Mouse (Mus musculus): ENCODE measurements around the gene Gm10322. TPM values are rescaled to one million over a fixed set of nuclear protein-coding genes. Genes with fewer than 3 reads are reported as not detected.
A peak's percentile ranks its signal among the peaks of the same experiment; 100 is the strongest.

Gm10322 gene
- total and polyA plus RNA-seq, 2 experiments from 2014 or later: not detected

DNA sequence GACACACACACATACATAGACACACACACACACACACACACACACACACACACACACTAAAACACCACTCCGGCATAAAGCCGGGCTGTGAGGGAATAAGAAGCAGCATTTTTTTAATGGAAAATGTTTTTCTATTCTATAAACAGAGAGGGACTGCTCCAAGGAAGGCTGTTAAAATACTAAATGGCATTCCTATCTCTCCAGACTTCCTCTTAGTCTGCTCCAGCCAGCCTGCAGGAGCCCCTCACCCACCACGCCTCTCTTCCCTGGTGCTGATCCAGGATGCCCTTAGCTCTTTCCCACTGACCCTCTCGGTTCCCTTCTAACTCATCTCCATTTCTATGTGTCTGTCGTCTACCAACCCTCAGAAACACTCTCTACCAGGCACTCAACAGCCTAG is 43.9 kb upstream of the Gm10322 start:
- Histone ChIP-seq H3K9me3 (ENCODE audit: low read length) (peaks cover 6% of the 10 kb centered on the region; the same call in 1 of the 2 replicates), H3K27me3 (ENCODE audit: insufficient read depth, low read length) (no peaks in the 10 kb centered on the region), H3K4me1 (ENCODE audit: insufficient read depth) (no peaks in the 10 kb centered on the region), H3K36me3 (ENCODE audit: insufficient read depth) (no peaks in the 10 kb centered on the region), H3K4me2 (ENCODE audit: low read depth) (no peak overlapping the region), H3K4me3 (ENCODE audit: low read depth, low read length) (no peak overlapping the region), H3K9ac (no peak overlapping the region), H3K27ac (ENCODE audit: low read depth, low read length) (no peak overlapping the region)
- 92% methylated on average over 5 of the region's 5 CpGs for WGBS
- no peak for ATAC-seq
- TF ChIP-seq CTCF (IDR thresholded peaks at IDR 0.05; ENCODE audit: low read depth): no peak
- no peak for DNase-seq

DNA sequence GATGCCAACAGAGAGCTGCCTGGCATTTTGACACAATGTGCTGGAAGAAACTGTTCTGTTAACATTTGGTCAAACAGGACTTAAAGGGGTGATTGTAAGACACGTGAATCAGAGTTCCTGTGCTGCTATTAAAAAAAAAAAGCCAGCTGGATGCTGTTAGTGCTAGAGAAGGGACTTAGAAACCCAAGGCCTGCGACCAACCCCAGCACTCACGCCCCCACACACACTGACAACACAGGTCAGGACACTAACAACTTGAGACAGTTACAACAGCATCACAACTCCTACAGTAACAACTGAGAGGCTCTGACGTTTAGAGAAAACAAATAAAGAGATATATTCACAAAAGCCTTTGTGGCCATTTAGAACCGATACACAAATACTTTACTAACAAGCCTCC is 39.6 kb upstream of the Gm10322 start:
- Histone ChIP-seq H3K4me1 (ENCODE audit: insufficient read depth) (0 out of 2 replicates have a peak, but pooled peaks cover 7% of the 10 kb centered on the region), H3K9ac (no peak overlapping the region), H3K4me2 (ENCODE audit: low read depth) (no peak overlapping the region), H3K27me3 (ENCODE audit: insufficient read depth, low read length) (no peaks in the 10 kb centered on the region), H3K36me3 (ENCODE audit: insufficient read depth) (no peaks in the 10 kb centered on the region), H3K9me3 (ENCODE audit: low read length) (peaks cover 6% of the 10 kb centered on the region; the same call in 1 of the 2 replicates), H3K27ac (ENCODE audit: low read depth, low read length) (no peak overlapping the region), H3K4me3 (ENCODE audit: low read depth, low read length) (no peak overlapping the region)
- no peak for DNase-seq
- ATAC-seq: no peak
- no peak for TF ChIP-seq CTCF (IDR thresholded peaks at IDR 0.05; ENCODE audit: low read depth)
- 40% methylated on average over 5 of the region's 5 CpGs for WGBS

DNA sequence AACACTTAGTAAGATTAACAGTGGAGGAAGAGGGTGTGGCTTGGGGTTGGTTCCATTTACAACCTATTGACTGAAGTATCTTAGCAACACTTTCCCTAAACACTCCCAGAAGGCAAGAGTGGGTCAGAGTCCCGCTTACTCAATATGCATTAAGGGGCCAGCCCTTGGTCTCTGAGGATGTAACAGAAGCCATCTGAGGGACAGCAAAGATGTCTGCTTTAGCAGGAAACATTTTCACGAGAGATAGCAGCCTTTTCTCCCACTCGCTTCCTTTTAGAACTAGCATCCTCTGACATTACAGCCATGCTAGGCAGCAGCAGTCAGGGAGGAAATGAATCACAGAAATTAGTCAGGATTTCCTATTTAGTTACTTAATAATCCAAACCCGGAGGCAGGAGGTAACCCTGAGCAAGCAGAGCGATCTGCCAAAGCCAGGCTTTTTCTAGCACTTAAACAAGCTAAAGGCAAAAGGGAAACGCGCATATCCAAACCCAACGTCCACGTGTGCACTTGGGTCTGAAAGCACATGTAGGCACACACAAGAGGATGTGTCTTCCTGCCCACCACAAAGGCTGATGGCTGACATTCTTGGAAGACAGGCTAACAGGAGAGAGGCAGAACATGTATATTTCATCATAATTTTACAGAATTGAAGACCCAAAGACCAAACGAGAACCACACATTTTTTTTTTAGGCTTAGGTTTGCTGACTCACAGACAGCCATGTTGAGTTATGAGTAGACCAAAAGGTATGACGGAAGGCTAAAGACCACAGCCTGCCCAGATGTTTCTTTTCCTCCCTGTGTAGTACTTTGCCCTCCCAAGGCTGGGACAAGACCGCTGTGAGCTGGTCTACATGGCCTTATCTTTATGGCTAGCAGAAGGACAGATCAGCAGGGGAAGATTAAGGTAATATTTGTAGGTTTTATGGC is 37.7 kb upstream of the Gm10322 start:
- Histone ChIP-seq H3K4me2 (ENCODE audit: low read depth) (no peak overlapping the region), H3K4me1 (ENCODE audit: insufficient read depth) (0 out of 2 replicates have a peak, but pooled peaks cover 7% of the 10 kb centered on the region), H3K4me3 (ENCODE audit: low read depth, low read length) (no peak overlapping the region), H3K36me3 (ENCODE audit: insufficient read depth) (no peaks in the 10 kb centered on the region; the same call in 1 of the 2 replicates), H3K27me3 (ENCODE audit: insufficient read depth, low read length) (no peaks in the 10 kb centered on the region), H3K9me3 (ENCODE audit: low read length) (peaks cover 3% of the 10 kb centered on the region; the same call in 1 of the 2 replicates), H3K27ac (ENCODE audit: low read depth, low read length) (peak overlapping the region; percentile 40; the same call in 1 of the 2 replicates), H3K9ac (no peak overlapping the region)
- TF ChIP-seq CTCF (IDR thresholded peaks at IDR 0.05; ENCODE audit: low read depth): no peak
- ATAC-seq (no peak), DNase-seq (no peak)
- 71% methylated on average over 12 of the region's 12 CpGs for WGBS

DNA sequence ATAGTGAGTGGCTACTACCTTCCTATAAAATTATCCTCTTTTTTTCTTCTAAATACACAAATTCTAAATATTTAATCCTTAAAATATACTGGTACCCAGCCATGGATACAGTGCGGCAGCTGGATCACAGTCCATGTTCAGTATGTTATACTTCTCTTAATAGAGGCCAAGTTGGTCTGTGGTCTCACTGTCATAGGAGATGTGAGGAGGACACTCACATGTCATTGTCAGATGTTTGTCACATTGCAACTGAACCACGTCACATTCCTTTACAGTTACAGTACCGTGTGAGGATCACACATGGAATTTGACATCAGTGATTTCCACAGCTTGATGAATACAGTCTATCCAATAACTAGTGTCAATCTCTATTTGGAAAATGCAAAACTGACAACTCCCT is 36.2 kb upstream of the Gm10322 start:
- Histone ChIP-seq H3K9ac (no peak overlapping the region), H3K4me1 (ENCODE audit: insufficient read depth) (0 out of 2 replicates have a peak, but pooled peaks cover 7% of the 10 kb centered on the region), H3K9me3 (ENCODE audit: low read length) (no peaks in the 10 kb centered on the region), H3K27me3 (ENCODE audit: insufficient read depth, low read length) (no peaks in the 10 kb centered on the region), H3K27ac (ENCODE audit: low read depth, low read length) (no peak overlapping the region), H3K4me2 (ENCODE audit: low read depth) (no peak overlapping the region), H3K4me3 (ENCODE audit: low read depth, low read length) (no peak overlapping the region), H3K36me3 (ENCODE audit: insufficient read depth) (no peaks in the 10 kb centered on the region; the same call in 1 of the 2 replicates)
- ATAC-seq (no peak), DNase-seq (no peak)
- no peak for TF ChIP-seq CTCF (IDR thresholded peaks at IDR 0.05; ENCODE audit: low read depth)
- WGBS: 82% methylated on average over 3 of the region's 3 CpGs

DNA sequence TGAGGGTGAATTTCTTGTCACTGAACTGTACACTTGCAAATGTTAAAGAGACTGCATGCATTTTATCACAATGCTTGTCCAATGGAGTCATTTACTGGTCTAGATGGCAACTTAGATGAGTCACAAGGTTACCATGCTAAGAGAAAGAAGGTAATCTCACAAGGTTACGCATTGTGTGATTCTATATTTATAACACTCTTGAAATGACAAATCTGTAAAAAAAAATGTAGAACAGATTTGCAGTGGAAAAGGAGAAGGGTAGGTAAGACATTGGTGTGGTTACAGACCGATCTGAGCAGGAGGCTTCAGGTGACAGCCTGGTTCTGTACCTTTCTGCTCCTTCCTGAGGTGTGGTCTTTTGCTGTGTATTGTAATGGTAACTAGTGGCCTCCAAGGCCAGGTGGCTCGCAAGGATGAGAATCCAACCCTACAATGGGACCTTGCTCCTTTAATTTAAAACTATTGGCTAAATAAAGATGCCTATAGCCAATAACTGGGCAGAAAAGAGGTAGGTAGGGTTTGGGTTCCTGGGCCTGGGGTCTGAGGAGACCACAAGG is 35.2 kb upstream of the Gm10322 start:
- ATAC-seq: no peak
- Histone ChIP-seq H3K9ac (no peak overlapping the region), H3K36me3 (ENCODE audit: insufficient read depth) (no peaks in the 10 kb centered on the region; the same call in 1 of the 2 replicates), H3K27me3 (ENCODE audit: insufficient read depth, low read length) (no peaks in the 10 kb centered on the region), H3K9me3 (ENCODE audit: low read length) (no peaks in the 10 kb centered on the region), H3K27ac (ENCODE audit: low read depth, low read length) (no peak overlapping the region), H3K4me2 (ENCODE audit: low read depth) (no peak overlapping the region), H3K4me3 (ENCODE audit: low read depth, low read length) (no peak overlapping the region), H3K4me1 (ENCODE audit: insufficient read depth) (0 out of 2 replicates have a peak, but pooled peaks cover 7% of the 10 kb centered on the region)
- TF ChIP-seq CTCF (IDR thresholded peaks at IDR 0.05; ENCODE audit: low read depth): no peak
- 90% methylated on average over 3 of the region's 3 CpGs for WGBS
- DNase-seq: no peak

DNA sequence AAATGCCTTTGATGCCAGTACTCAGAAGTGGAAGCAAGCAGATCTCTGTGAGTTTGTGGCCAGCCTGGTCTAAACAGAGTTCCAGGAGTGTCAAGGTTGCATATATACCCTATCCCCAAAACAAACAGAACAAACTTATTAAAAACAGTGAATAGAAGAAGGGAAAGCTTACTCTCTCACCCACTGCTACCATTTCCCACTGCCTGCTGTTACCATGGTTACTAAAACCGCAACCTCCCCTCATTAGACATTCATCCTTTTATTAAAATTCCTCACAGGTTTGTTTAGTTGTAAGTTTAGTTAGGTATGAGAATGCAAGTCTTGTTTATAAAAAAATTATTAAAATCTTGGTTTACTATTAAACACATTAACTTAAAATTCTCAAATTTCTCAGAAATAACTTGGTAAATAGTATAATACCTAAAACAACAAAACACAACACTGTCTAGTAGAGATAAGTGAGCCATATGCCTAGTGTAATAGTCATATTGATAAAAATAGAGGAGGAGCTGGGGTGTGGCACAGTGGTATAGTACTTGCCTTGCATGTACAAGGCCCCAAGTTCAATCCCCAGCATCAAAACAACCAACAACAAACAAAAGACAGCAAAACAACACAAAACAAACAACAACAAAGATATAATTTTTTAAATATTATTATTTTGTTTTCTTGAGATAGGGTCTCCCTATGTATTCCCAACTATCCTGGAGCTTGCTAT is 33.9 kb upstream of the Gm10322 start:
- peak; percentile 64 for ATAC-seq
- H3K4me3 ChIP-seq (ENCODE audit: low read depth, low read length): no peak overlapping the region
- DNase-seq: peak; percentile 25
- no peaks in the 10 kb centered on the region for H3K9me3 ChIP-seq (ENCODE audit: low read length)
- H3K9ac ChIP-seq: no peak overlapping the region
- H3K27me3 ChIP-seq (ENCODE audit: insufficient read depth, low read length): no peaks in the 10 kb centered on the region
- no peak overlapping the region for H3K4me2 ChIP-seq (ENCODE audit: low read depth)
- H3K36me3 ChIP-seq (ENCODE audit: insufficient read depth): no peaks in the 10 kb centered on the region; the same call in 1 of the 2 replicates
- 0 out of 2 replicates have a peak, but pooled peaks cover 7% of the 10 kb centered on the region for H3K4me1 ChIP-seq (ENCODE audit: insufficient read depth)
- TF ChIP-seq CTCF (IDR thresholded peaks at IDR 0.05; ENCODE audit: low read depth): no peak
- 20% methylated on average over 1 of the region's 1 CpGs for WGBS
- H3K27ac ChIP-seq (ENCODE audit: low read depth, low read length): 0 out of 2 replicates have a peak overlapping the region, but pooled peaks have one; percentile 35
